Mouse (Mus musculus): ENCODE measurements around the gene Gas2.

Gene Gas2

DNA sequence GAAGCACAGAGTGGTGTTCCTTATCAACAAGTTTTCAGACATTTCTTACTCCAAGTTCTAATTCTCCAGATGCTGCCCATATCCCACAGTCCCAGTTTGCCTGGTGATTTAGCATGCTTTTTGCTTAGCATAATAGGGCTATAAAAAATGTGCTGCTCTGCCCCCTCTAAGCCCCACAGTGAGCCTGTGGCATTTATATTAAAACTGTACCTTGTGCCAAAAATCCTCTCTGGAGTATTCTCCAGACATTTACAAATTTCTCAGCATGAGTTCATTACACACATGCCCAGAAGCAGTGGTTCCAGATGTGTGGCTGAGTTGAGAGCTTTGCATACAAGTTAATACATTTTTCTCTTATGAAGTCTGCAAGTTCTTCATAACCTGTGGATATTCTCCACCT, 107.6 kb downstream of the Gas2 start:
- no peak for DNase-seq

DNA sequence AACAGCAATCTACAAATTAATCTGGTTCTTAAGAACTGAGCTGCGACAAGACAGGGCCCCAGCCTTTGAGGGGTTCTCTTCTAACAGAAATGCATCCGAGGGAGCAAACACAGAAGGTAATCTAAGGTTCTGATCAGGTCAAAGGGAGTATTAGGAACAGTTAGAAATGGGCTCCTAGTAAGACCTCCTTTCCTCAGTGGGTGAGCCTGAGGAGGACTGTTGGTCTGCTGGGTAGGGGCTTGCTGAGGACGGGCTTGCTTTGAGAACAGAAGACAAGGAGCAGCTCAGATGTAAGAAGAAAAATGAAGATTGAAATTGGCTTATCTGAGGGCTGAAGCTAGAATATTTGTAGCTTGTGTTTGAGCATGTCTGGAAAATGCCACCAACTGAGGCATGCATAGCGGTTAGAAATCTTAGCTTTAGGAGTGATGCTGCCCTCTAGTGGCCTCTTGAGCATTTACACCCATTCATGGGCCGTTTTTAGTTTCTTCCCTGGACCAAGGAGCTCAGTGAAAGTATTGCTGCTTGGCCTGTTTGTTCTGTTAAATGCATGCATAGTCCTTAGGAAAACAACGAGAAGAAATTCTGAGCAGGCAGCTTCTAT, 110.5 kb downstream of the Gas2 start:
- DNase-seq: peak; percentile 37

DNA sequence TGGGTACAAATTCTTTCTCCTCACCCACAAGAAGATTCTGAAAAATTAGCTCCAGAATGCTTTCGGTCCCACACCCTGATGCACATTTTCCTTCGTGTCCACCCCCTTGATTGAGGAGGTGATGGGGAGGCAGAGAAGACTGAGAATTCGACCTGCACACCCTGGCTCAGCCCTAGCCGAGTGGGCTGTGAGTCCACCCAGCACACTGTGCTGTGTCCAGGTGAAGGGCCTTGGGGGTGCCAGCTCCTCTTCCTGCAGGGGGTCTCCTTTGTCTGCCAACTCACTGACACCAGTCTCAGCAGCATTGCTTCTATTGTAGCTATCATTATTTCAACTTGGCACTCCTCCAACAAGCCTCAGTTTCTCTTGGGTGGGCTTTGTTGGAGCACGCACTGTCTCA, 111.3 kb downstream of the Gas2 start:
- DNase-seq: no peak

DNA sequence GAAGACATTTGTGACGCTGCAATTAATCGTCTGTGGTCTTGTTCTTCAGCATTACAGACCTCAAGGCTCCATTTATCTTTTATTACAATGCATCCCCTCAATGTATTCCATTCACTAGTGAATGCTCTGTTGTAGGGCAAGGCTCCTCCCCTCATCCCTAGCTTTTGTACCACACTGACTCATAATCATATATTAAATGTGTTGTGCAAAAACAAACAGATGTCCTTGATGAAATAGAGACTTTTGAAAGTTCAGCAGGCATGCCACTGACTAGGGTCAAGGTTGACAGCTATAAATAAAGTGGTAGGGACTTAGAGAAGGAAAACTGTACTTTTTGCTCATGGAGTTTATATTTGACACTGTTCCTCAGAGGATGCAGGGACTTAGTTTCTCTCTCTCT, 111.7 kb downstream of the Gas2 start:
- DNase-seq: no peak

DNA sequence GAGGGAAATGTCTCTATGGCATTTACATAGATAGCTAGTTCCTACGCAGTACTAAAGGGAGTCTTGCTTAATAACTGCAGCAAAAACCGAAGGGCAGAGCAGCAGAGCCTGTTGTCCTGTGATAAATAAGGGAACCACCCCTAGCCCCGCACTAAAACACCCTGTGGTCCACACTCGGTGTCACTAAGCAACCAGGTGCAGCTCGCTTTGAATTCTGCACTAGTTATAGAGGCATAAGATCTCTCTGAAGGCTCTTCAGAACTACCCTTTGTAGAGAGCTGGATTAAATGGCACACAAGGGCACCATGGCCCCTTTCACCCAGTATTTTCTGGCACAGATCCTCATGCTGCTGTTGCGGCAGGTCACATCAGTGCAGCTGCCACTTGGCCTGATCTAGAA, 113.4 kb downstream of the Gas2 start:
- no peak for DNase-seq

DNA sequence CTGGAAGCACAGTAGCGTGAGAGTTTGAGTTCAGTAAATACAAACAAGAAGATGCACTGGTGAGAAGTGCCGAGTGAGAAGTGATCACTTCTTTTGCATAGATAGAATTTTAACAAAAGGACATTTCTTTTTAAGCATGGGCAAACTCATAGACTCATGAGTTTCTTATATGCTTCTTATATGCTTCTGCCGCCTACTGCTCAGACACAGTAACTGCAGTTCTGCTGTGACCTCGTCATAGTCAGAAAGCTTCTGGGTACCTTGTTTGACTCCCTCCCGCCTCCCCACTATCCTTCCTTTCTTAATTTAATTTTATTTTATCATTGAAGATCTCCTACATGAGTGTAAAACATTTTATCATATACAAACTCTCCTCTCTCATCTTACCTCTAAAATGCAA, 117.5 kb downstream of the Gas2 start:
- DNase-seq: peak; percentile 29

DNA sequence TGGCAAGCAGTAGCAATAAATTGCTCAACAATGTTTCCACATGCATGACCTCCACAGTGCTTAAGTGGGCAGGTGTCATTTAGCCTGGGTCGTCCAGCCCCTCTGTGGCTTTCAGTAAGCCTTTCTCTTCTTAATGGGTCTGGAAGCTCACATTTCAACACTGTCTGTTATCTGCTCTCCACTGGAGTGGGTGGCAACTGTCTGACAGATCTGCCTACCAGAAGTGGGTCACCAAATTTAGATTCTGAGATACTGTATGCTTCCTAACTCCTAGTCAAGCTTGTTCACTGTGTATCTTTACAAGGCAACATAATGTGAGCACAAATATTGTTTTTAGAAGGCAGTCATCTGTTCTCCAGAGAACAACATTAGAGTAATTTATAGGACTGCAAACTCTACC, 120.5 kb downstream of the Gas2 start:
- no peak for DNase-seq

DNA sequence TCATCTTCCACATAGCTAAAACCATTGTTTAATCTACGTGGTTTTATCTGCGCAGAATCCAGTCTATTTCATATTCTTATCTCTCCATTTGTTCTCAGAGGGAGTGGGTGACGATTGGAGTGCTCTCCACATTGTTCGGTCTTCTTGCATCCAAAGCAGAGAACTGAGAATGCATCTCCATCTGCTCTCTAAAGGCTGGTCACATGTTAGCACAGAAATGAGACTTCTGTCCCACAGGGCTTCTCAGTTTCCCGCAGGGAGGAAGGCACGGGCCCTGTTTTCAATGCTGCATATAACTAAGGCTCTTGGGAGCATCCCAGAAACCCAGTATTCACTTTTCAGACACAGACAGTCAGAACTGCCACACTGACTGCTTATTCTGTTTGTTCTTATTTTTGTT, 123.9 kb downstream of the Gas2 start:
- no peak for DNase-seq

DNA sequence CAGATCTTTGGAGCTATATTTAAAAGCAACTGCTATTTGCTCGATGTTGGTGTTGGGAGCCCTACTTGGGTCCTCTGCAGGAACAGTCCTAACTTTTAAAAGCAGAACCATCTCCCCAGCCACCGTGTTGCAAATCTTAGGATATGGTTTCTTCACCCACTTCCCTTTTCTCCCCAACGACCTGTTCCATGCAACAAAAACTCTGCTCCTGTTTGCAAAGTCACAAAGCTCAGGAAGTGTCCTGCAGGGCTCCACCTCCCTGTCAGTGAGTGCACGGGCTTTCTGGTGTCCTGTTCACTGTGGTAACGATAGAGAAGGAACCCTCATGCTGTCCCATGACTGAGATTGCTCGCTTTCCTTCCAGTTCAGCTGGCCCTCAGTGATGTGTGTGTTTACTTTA, 125.1 kb downstream of the Gas2 start:
- no peak for DNase-seq

DNA sequence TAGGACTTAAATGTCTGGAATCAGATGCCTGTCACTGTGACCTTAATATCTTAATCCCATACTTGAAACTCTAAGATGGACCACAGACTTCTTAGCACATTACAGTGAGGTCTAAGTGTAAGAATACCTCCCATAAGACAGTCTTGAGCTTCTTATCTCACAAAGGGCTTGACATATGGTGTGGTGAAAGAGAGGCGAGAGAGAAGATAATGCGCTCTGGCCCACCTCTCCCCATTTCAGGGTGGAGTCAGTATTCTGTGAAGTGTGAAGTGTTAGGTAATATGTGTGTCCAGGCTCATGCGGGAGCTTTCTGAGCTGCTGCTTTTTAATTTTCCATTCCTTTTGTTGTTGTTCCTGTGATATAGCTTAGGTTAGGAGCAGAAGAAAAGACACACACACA, 129.2 kb downstream of the Gas2 start:
- no peak for DNase-seq

DNA sequence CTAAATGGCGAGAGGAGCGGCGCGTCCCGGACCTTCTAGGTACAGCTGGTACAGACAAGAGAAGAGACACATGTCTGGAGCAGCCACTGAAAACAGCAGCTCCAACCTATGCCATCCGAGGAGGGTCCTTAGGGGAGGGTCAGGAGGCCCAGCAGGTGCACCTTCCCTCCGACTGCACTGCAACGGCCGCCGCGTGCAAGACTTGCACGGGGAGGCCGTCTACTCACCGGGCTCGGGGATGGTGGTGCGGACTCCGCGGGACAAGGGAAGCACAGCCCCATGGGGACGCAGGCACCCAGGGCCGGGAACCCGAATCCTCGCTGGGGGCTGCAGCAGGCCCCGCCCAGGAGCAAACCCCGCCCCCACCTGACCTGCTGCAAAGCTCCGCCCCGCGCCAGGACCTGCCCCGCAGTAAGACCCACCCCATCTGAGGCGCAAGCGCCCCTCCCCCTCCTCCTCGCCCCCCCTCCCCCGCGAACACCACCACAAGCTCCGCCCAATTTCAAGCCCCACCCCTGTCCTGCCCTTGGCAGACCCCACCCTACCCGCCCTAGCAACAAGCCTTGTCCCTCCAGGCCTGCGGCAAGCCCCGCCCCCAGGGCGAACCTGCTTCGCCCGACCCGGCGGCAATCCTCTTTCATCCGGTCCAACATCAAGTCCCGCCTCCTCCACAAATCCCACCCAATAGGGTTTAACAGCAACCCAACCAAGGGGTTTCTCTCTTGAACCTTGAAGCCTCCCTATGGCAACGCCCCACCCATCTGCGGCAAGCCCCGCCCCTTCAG, 143.9 kb downstream of the Gas2 start, which contains the start of gene Svip:
Gene Svip, minus strand, starts transcription at position 508 of the 785 bp plus-strand sequence.
- peak; percentile 80 for DNase-seq

DNA sequence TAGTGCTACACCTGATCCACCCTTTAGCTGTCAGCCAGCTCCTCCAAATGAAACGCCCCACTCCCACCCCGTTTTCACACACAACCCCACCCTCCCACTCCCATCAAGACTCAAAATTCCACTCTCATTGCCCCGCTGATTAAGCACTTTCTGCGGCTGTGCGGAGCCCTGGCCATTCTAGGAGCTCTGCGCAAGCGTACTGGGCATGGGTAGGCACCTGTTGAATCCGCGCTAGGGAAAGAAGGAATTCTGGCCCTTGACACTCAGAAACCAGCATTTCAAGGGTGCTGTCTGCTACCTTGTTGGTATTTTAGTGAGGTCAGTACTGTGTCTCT, 144.4 kb downstream of the Gas2 start:
- DNase-seq: no peak

DNA sequence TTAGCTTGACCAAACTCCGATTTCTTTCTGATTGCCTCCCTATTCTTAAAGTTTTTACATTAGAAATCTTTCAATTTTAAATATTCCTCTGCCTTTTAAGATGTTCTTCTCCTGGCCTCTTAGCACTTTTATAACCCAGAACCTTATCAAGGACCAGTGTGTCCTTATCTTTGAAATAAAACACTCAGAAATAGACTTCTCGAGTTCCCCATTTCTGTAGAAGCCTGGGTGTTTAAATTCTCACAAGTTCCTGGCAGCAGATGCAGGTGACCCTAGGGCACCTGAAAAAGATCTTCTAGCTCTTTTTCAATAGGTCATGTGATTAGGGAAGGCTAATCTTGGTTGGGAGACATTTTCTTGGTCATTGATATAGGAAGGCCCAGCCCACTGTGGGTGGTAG, 145.3 kb downstream of the Gas2 start:
- no peak for DNase-seq

DNA sequence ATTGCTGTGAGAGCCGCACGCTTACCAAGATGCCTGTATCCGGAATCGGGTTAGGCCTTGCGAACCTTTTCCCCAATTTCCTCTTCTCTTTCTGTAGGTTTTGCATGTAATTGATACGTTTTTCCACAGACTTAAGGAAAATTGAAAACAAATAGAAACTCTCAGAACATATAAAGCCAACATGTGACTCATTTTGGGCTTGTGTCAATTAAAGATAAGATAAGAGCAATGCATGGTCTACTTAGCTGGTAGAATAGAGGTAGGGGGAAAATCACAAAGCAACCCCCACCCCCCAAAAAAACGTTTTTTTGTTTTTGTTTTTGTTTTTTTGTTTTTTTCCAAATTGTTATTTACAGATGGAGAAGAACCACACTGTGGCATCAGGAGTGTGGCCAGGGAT, 151.6 kb downstream of the Gas2 start:
- no peak for DNase-seq

DNA sequence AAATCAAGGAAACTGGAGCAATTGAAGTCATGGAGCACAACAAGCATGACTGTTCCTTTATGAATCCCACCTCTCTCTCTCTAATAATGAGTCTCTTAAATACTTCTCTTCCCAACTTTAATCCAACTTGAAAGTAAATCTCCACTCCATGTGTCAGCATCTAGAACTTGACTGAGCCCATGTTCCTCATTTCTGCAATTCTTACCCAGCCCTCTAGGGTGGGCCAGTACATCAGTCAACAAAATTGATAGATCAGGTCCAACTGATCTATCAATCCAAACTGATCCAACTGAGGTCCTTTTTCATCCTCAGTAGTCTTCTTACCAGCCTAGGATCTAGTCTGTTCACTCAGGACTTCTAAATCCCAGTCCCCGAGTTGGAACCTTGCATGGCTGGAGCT, 153.4 kb downstream of the Gas2 start:
- DNase-seq: no peak

DNA sequence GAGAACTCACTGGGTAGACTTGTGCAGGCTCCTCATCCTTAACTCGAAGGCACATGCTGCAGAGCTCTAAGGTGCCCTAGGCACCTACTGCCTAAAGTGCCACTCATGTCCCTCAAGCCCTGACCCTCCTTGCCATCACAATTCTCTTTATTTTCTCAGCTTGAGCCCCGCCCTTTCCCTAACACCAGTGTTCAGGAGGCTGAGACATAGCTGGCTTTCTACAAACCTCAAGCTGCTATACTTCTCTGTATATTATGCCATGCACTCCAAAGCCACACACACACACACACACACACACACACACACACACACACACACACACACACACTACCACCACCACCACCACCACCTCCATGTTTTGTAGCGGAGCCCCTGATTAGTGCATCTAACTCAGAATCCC, 153.8 kb downstream of the Gas2 start, which contains the start of gene 1700015G11Rik:
Gene 1700015G11Rik, minus strand, starts transcription at position 101 of the 400 bp plus-strand sequence.
- DNase-seq: no peak

DNA sequence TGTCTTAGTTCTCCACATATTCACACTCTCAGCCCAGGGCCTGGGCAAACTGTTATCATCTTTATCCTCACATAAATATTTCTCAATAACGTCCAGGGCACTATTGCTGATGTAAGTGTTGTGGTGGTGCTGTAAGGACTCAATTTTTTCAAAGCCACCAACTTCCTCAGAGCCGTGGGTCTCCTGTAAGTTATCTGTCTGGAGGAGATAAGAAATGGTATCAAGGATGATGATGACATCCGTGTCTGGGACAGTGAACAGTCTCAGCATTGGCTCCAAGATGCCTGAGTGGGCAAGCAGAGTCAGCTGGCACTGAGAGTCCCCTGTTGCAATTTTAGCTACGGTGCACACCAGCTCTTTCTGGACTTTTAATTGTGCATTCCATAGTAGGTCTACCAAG, 160.2 kb downstream of the Gas2 start:
- no peak for DNase-seq

DNA sequence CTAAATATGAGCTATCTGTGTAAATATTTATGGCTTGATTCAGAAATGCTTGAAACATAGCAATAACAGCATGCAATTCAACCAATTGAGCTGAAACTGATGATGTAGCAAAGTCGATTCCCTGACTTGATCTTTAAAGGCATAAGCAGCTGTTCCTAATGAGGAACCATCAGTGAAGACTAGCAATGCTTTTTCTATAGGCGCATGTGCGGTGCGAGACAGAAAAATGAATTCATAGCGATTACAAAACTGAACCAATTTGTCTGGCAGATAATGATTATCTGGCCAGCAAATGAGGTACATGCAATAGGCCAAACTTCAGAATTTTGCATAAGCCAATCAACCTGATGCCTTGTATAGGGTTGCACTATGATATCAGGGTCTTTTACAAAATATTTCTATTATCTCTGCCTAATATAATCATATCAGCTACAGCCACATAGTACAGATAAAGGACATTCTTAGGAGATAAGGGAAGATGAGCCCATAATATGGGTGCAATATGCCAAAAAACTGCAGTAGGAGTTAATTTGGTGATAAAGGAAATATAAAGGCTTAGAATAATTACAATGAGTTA, 162.3 kb downstream of the Gas2 start:
- DNase-seq: no peak

DNA sequence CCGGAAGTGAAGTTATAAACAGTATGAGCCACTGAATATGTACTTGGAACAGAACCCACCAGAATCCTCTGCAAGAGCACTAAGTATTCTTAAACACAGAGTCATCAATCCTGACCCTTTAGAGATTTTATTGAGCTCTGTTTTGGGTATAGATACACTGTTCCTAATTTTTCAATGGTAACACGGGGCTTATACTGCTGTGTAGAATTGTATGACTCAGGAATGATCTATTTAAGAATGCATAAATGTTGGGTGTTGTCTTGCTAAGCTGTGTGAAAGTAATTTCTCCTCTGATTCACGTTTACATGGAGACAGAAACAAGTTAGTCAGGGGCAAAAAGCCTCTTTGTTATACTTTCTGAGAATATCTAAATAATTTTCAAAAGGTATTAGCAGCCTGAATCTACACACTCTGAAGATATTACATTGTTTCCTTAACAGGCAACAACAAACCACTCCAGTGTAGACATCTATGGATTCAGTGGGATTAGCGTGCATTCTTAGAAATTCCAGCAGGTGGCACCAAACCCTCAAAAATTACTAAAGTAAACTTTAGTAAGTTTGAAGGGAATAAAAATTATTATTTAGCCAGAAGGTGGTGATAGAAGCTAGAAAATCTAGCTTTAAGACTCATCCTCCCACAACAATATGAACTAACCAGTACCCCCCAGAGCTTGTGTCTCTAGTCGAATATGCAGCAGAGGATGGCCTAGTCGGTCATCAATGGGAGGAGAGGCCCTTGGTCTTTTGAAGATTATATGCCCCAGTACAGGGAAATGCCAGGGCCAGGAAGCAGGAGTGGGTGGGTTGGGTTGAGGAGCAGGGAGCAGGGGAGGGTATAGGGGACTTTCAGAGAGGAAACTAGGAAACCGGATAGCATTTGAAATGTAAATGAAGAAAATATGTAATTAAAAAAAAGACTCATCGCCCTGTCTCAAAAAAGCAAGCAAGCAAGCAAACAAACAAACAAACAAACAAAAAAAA, 176.1 kb downstream of the Gas2 start:
- DNase-seq: peak; percentile 7
